Mouse (Mus musculus): Measurements from ENCODE around the gene Gatad2b.
A peak's percentile ranks its signal among the peaks of the same experiment; 100 is the strongest.

Gatad2b gene

DNA sequence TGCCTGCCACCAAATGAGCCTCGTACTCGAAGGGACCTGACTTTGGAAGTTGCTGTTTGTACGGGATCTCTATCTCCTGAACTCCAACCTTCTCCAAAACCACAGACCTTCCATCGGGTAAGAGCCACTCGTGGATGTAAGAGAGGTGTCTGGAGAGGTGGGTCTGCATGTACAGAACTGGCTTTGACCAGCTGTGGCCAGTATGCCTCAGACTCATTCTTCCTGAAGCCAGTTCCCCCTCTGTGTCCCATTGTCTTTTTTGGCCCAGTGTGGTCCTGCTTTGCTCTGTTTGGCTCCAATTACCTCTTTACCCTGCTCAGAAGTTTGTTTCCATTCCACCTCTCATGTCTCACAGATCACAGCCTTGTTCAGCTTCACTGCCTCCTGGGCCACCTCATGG is 85.5 kb downstream of the Gatad2b start:
- DNase-seq (ENCODE audit: low read depth in 1 of 2, low spot score in 2 of 2): no peak

DNA sequence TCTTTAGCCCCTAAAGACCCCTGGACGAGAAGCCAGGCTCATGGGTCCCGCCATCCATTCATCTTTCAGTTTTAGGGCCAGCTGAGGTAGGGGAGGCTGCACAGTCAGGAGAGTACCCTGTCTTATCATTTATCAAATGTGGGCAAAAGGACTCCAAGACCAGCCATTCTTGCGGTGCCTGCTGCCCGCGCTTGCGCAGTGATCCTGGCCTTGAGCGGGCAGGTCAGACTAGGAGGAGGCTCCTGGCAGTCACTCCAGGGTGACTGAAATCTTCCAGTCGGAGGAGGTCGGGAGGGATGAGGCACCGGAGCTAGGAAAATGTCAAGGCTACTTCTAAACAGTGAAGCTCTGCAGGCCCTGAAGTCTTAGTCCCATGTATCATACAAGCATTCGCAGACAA is 88.7 kb downstream of the Gatad2b start:
- no peak for DNase-seq (ENCODE audit: low read depth in 1 of 2, low spot score in 2 of 2)

DNA sequence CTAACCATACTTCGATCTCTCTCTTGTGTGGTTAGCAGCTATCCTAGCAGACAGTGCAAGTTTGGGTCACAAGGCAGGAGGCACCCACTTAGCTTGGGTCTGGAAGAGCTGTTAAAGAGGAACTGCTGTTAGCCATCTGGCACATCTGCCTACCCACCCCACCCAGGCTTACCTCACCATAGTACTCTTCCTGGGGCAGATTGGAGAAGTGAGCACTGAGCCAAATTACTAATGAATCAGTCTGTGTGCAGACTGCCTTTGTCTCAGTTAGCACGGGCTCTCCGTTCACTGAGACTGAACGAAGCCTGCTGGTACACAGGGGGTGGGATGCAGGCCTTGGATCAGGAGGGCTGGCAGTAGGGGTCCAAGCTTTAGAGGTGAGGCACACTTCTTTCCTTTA is 90.7 kb downstream of the Gatad2b start:
- DNase-seq (ENCODE audit: low read depth in 1 of 2, low spot score in 2 of 2): peak; percentile 57 to 80

DNA sequence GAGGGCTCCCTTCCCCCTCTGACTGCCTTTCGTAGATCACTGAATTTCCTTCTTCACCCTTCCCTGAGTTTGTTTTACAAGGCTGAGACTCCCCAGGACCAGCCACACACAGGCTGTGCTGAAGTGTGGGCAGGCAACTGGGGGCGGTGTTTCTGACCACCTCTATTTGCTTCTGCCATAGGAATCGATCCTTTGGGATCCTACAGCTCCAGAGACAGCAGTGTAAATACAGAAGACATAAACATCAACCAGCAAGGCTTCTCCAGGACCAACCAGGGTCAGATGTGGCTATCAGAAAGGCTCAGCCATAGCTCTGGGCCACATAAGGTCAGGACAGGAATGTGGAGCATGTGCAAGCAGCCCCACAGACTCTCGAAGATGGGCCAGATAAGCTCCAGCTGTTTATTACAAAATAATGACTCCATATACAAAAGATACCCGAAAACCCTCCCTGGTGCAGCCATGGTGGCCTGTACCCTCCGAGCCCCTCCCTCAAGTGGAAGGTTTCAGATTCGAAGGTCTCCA is 91.9 kb downstream of the Gatad2b start:
- no peak for DNase-seq (ENCODE audit: low read depth in 1 of 2, low spot score in 2 of 2)

DNA sequence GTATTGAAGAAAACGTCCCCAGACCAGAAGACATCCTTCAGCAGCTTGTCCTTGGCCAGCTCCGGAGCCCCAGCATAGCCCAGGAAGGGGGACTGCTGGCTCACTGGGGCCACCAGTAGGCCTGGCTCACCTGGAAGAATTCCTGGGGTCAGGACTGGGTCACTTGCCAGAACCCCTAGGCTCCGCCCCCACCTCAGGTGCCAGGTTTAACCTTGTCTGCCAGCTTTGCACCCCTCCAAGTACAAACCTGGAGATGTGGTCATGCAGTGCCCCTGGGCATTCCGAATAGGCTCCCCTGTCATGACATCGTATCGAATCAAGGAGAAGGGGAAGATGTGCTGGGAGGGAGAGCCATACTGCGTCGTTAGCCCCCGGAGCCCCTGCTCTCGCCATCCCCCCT is 93.8 kb downstream of the Gatad2b start:
- DNase-seq (ENCODE audit: low read depth in 1 of 2, low spot score in 2 of 2): no peak

DNA sequence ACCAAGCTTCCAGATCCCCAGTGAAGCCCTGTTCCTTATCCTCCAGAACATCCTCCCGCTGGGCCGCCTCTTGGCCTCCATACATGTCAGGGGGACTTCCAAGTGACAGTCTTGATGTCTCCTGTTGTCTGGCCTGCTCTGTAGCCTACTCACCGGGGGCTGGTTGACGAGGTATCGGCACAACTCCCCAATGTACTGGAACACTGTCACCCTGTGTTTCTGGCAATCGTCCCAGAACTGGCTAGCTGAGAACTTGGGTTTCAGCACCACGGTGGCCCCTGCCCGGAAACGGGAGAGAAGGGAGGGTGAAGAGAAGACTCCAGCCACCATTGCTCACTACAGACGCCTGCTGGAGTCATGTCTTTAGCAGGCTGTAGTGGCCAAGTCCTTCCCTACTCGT is 94.5 kb downstream of the Gatad2b start:
- no peak for DNase-seq (ENCODE audit: low read depth in 1 of 2, low spot score in 2 of 2)

DNA sequence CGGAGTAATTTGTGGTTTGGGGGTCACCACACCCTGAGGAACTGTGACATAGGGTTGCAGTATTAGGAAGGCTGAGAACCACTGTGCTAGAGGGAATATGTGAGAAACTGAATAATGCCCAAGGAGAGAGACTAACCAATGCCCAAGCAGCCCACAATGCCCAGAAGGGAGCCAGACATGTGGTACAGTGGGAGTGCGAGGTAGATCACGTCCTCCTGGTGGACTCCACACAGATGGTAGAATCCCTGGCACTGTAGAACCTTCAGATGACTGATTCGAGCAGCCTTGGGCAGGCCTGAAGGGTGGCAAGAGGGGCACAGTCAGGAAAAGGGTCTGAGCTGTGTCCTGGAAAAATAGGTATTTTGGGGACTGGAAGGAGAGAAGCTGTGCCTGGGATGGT is 95.2 kb downstream of the Gatad2b start:
- no peak for DNase-seq (ENCODE audit: low read depth in 1 of 2, low spot score in 2 of 2)

DNA sequence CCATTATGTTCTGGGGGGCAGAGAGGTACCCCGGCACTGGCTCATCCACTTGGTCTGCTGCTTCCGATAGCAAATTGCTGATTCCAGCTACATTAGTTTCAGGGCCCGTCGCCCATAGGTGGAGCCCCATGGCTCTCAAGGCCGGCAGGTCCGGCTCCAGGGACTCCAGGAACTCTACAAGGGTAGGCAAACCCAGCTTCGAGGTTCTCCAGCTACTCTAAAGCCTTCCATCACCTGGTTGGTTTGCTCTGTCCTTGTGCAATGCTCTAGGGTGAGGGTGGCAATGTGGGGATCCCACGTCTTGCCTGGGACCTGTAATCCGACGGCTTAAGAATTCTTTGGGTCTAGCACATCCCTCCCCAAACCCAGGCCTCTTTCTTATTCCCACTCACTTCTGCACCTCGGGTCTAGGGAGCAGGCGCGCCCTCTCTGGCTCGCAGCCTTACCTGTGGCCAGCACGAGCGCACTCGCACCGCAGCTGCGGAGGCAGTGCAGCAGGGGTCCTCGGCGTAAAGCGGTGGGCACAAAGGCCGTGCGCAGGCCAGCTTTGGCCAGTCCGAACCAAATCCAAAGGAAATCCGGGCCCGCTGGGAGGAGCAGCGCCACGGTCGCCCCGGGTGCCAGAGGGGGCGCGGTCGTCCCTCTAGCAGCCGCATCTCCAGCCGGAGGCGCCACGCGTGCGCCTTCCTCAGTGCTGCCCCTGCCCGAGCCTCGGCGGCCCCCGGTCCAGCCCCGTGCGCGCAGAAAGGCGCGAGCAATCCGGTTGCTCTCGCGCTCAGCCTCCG is 95.9 kb downstream of the Gatad2b start:
- no peak for DNase-seq (ENCODE audit: low read depth in 1 of 2, low spot score in 2 of 2)

DNA sequence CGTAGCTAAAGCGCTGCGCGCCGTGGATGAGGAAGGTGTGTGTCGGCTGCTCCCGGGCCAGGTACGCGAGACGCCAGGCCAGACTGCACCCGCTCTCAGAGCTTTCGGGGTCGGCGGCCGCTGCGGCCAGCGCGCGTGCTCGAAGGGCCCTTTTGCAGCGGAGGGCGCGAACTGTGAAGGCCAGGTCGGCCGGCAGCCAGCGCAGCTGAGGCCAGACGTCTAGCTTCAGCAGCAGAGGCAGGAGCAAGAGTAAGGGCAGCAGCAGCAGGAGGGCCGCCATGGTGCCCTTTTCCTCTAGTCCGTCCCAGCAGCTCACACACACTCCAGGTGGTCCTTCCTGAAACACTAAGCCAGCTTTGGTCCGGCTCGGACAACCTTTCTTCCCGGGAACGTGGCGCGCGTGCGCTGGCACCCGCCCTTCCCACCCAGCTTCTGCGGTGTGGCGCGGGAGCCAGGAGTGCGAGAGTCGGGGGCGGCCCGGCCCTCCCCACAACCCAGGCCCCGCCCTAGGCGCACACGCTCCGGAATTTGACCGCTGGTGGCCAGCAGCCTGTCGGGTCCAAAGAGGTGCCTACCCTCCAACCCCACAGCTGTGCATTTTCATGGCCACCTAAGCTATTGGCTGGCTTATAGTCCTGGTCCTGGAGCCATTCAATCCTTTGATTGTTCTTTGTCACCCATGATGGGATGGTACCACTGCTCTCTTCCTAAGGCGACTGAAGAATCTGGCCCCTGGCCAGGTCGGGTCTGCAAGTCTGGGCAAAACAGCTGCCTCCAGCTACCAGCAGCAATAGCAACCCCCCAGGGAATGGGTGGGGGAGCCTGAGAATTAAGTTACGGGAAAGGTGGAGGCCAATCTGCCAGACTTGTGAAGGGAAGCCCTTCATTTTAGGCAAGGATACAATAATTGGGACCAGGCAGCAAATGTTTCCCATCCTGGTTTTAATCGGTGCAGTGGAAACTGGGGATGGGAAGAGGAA is 96.8 kb downstream of the Gatad2b start, which contains the start of gene Slc27a3:
TSS of gene Slc27a3 (minus strand) at position 428 of the 980 bp plus-strand sequence.
- DNase-seq (ENCODE audit: low read depth in 1 of 2, low spot score in 2 of 2): no peak

DNA sequence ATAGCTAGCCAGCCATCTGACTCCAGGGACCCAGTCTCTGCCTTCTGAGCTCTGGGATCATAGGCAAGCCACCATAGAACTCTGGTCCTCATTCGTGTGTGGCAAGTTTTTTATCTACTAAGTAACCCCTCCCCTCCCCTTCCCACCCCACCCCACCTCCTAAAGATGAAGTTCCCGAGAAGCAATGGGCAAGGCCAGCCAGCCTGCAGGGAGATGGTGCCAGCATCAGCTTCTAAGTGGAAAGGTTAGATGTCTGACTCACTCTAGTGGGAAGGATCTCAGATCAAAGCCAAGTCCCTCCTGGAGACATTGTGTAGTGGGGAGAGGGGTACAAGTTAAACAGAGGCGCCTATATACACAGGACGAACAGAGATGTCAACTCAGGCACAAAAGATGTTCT is 98.0 kb downstream of the Gatad2b start:
- DNase-seq (ENCODE audit: low read depth in 1 of 2, low spot score in 2 of 2): no peak

DNA sequence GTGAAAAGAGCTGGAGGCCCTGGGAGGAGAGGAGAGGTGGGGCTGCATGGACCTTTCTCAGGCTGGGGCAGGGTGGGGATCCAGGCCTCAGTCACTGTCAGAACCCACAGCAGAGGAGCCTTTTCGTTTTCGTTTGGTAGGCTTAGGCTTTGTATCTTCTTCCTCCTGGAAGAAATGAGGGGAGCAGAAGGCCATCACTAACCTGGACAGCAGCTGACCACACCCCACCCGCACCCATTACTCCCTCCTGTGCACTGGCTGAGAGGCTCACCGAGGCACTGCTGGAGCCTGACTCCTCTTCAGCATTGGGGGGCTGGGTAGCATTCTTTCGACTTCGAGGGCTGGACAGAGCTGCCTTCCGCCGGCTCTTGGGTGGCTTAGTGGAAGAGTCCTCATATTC is 99.0 kb downstream of the Gatad2b start:
- no peak for DNase-seq (ENCODE audit: low read depth in 1 of 2, low spot score in 2 of 2)

DNA sequence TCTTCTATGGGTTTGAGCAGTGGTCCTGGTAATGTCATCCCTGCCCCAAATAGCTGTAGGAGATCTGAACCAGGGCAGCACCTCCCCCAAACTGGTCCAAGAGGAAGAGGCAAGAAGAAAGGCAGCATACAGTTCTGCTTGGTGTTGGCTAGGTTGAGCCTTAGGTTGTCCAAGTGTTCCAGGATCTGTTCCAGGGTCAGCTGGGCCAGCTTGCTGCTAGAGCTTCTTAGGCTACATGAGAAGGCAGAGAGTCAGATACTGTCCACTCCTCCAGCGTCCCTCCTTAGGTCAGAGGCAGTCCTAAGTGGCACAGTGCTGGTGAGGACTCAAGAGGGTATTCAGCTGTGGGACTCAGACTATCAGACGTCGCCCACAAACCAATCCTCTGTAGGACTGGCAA is 99.7 kb downstream of the Gatad2b start:
- no peak for DNase-seq (ENCODE audit: low read depth in 1 of 2, low spot score in 2 of 2)

DNA sequence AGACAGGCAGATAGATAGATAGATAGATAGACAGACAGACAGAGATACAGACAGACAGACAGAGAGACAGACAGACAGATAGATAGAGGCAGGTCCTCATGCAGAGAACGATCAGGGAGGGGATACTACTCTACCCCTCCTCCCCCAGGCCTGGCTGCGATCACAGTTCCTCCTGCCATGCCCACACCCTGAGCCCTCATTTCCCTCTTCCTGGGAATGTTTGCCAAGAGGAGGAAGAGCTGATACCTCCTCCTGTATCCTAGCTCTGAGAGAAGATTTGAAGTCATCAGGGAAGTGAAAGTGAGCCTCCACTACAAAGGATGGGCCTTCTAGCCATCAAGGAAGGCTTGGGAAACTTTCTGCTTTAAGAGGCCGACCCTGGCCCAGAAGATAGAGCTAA is 102.7 kb downstream of the Gatad2b start:
- no peak for DNase-seq (ENCODE audit: low read depth in 1 of 2, low spot score in 2 of 2)

DNA sequence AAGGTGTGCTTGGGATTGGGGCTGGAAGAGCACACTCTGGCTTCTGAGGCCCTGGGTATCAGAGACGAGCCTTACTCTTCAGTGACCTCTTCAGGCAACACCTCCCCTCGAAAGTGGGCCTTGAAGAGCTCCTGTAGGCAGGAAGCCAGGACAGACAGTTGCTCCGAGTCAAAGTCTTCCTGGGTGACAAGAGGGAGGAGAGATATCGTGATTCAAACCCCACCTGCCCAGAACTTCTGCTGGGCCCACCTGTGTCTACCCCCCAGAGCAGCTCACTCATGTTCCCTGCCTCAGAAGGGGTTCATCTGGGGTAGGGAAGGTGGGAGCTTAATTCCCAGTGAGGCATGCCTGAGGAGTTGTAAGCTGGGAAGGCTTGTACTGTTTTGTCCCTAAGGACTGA is 108.0 kb downstream of the Gatad2b start:
- no peak for DNase-seq (ENCODE audit: low read depth in 1 of 2, low spot score in 2 of 2)

DNA sequence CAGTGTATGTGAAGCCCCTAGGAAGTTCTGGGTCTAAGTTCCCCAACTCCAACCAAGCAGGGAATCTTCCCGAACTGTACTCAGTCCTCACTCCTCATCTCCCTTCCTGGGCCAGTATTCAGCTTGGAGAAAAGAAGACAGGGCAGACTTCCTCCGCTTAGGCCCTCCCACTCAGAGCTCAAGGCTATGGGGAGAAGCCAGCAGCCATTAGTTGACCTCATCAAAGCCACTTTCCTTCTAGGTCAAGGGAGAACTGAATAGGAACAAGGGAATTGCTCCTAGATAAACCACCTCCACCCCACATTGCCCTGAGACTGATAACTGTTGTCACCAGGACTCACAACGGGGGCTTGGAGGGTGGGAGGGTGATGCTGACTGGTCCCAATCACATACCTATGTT is 111.1 kb downstream of the Gatad2b start:
- DNase-seq (ENCODE audit: low read depth in 1 of 2, low spot score in 2 of 2): no peak

DNA sequence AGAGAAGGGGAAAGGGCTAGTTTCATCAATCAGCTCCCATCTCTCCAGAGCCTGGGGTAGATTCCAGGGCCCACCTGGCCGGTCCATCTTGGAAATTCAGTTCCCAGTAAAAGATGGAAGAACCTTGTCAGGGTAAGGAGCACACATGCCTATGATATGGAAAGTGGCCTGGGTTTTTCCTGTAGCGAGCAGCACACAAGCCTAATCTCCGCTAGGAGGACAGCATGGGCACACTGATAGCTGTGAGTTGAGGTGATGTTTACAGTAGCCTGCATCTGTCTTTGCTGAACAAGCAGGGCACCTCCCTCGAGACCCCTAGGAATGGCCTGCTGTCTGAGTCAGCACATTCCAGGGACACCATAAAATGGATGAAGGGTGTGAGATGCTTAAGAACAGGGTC is 111.6 kb downstream of the Gatad2b start:
- DNase-seq (ENCODE audit: low read depth in 1 of 2, low spot score in 2 of 2): no peak

DNA sequence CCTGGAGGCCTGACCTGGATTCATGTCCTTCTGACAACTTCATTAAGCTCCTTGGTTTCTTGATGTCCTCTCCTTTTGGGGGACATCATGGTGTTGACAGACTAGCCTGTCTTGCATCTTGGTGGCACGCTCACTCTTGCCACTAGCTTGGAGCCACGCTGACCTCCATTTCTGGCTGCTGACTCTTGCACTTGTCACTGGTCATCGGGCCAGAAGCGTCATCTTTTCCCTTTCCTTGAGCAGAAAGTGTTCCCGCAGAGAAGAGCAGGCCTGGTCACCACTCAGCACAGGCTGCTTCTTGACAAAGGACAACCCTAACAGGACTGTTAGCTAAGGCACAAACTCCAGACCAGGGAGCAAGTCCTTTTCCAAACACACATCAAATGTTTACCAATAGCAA is 113.4 kb downstream of the Gatad2b start:
- no peak for DNase-seq (ENCODE audit: low read depth in 1 of 2, low spot score in 2 of 2)

DNA sequence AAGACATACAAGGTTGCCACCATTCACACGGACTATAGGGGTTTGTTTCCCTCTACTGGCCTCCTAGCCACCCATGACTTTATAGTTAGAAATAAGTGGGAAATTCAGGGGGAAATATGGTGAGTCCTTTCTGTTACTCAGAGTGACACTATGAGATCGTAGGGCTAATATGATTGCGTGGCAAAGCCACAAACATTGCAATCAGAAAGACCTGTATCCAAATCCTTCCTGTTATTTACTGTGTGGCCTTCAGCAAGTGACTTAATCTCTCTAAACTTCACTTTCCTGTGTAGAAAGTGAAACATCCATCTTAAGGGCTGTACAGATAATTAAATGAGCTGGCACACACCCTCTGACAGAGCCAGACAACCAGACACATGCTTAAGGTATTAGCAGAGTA is 115.7 kb downstream of the Gatad2b start:
- no peak for DNase-seq (ENCODE audit: low read depth in 1 of 2, low spot score in 2 of 2)

DNA sequence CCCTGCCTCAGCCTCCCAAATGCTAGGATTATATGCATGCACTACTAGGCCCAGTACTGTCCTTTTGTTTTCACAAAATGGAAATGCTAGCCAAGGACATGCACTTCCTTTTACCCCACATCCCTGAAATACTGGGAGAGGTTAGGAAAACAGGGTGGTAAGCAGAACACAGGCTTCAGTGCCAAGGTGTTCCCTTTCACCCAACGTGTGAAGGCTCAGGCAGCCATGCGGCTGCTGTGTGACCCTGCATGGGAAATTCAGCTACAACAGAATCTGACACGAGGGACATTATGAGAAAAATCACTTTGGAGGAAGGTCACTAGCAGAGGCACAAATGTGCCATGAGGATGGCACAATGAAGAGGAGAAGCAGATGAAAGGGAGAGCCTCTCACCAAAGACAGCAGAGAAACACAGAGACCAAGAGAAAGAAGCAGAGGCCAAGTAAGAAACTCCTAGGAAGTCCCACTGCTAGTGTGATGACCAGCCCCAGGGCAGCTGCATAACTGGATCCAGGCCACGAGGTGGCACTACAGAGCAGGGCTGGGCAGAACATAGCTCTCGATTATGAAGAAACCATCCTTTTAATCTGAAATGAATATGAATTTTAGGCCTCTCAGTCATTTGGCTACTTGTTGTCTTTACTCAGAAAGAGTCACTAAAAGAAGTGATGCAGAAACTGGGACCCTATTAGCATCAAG is 119.5 kb downstream of the Gatad2b start:
- peak in 1 of 2 experiments; percentile 38 for DNase-seq (ENCODE audit: low read depth in 1 of 2, low spot score in 2 of 2)

DNA sequence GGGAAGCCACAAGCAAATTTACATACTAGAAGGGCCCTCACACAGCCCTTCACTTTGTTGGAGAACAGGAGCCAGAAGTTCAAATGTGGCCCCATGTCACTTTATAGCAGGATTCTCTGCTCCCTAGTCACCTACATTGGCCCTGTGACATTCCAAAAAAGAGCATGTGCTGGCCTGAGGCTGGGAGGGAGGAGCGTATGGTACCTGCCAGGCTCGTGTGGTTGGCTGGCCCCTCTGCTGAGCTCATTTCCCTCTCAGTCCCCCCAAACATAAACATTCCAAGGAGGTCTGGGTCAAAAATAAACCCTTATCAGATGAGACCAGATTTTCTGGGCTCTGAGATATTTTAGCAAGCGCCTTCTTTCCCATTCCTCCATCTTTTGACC is 120.0 kb downstream of the Gatad2b start:
- no peak for DNase-seq (ENCODE audit: low read depth in 1 of 2, low spot score in 2 of 2)

Measured in monocyte, adult 2 months (primary cell).